Mouse (Mus musculus) spleen, postnatal 14 days (tissue): Measurements from ENCODE around the gene Dgki.

Experiments used
- DNase-seq, 2 experiments: peaks; one replicate each; pipeline ENCODE4 v3.0.0; 2021 to 2022; ENCODE audit warnings: low spot score in 2 of 2

The Dgki gene

GRCm38 (mm10) chr6:37299562-37300390 lies at the start of gene Dgki:
Gene Dgki, minus strand, starts transcription at chr6:37300184.
- DNase-seq: no peak

DNA sequence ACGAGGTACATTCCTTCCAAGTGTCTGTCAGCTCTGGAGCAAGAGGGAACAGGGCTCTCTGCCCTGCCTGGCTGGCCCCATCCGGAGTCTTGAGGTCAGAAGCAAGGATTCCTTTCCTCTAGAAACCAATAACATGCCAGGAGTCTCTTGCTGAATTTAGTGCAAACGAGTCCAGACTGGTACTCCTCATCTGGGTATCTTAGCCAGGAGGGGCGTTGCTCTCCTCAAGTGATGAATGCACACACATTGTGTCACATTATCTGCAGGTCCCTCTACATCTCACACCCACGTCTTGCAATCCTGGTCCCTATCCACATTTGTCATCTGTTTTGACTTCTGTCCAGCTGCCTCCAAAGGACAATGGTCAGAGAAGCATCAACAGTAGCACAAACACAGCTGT lies 47.6 kb upstream of the Dgki start:
- DNase-seq: no peak

DNA sequence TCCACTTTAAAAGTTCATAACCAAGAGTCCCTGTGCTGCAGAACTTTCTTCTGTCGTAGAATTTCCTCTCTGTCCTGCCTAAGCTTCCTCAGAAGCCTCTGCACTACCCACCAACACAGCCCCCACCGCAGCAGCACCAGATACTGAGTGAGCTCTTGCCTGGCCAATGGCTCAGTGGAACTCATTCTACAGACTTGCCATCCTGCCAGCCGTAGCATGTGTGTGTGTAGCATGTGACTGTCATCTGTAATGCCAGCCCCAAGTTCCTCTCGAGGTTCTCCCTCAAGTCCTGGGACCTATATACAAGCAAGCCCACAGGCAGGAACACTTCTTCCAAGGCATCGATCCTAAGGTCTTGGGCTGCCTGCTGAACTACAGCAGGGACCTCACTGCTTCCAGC lies 38.1 kb upstream of the Dgki start:
- DNase-seq: no peak

- DNase-seq: no peak
Observed at GRCm38 (mm10) chr6:37336831-37337260, 36.9 kb upstream of the Dgki start.

- no peak for DNase-seq
Observed at GRCm38 (mm10) chr6:37336381-37336780, 36.4 kb upstream of the Dgki start.

- no peak for DNase-seq
Observed at GRCm38 (mm10) chr6:37332846-37333245, 32.9 kb upstream of the Dgki start.

DNA sequence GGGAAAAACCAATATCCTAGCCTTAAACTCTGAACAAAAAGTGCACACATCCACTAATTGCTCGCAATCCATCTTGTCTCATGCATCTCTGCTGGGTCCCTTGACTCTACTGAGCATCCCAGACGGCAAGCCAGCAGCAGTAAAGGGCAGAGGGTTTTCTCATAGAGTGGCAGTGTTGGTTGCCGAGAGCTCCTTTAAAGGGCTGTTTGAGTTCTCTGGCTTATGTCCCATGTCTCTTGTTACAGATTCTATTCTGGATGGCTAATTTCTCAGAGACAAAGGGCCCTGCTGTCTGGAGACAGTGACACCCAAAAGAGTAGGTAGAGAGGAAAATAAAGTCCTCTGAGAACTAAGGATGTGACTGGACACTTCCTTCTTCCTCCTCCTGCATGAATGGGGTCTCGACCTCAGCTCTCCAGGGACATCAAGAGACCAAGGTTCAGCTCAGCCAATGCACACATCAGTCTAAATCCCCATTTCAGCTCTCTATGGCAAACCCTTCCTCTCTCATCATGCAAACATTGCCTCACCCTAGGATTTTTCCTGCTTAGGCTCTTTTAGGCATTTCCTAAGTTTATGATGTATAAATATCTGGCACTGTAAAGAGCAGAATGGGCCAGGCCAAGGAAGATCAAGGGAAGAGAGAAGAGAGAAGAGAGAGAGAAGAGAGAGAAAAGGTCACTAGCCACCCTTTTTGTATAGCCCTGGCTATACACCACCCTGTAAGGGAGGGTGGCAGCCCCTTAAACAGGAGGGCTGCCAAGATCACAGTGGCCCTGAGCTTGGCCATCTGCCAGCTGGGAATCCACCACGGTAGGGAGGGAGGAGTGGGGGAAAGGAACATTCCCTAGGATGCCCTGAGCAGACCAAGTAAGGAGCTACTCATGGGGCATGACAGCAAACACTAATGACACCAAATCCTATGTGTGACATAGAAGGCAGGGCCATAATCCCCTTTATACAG lies 30.2 kb upstream of the Dgki start:
- DNase-seq: no peak

DNA sequence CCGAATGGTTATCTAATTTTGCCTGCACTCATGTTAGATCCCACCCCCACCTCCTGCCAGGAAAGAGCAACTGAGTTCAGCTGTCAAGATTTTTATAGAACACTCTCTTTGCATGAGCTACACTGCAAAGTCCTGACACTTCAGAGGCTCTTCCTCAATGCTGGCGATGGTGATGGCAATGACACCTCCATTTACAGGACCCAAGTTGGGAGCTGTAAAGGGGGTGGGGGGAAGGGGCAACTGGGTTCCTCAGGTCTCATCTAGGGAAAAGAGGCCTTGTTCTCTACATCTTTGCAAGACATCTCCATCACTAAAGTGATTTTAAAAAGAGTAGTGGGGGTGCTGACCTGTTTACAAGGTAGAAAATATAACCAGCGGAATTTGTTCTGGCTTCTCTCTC lies 29.4 kb upstream of the Dgki start:
- no peak for DNase-seq

DNA sequence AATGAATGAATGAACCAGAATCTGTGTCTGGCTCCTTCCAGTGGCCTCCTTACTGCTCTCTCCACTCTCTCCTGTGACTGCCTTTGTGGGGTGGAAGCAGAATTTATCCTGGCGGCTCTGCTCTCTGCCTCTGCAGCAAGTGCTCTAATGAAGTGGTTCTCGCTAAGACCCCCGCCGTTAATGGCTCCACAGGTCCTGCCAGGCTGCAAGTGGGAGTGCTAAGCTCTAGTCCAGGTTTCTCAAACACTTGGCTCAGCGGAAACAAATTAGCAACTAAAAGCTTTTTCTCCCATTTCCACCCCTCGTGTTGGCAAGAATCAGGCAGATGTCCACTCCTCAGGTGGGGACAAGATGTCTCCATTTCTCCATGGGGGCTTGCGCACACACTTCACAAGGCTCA lies 28.7 kb upstream of the Dgki start:
- DNase-seq: no peak

DNA sequence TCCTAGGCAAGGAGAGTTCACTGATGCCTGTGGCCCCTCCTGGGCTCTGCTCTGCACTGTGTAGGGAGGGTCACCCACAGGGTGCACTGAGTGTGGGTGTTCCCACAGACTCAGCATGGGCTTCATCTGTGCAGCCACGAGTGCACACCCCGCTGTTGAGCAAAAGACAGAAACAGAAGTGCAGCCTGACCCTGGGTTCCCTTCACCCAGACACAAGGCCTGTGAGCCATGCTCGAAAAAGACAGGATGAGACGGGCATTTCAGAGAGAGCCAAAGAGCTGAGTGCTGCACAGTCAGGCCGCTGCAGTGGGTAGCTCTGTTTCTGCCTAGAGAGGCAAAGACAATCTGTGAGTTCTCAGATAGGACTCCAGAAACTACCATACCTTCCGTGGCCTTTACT lies 27.5 kb upstream of the Dgki start:
- DNase-seq: no peak

GRCm38 (mm10) chr6:37326603-37326955 lies 26.6 kb upstream of the Dgki start:
- DNase-seq: no peak

DNA sequence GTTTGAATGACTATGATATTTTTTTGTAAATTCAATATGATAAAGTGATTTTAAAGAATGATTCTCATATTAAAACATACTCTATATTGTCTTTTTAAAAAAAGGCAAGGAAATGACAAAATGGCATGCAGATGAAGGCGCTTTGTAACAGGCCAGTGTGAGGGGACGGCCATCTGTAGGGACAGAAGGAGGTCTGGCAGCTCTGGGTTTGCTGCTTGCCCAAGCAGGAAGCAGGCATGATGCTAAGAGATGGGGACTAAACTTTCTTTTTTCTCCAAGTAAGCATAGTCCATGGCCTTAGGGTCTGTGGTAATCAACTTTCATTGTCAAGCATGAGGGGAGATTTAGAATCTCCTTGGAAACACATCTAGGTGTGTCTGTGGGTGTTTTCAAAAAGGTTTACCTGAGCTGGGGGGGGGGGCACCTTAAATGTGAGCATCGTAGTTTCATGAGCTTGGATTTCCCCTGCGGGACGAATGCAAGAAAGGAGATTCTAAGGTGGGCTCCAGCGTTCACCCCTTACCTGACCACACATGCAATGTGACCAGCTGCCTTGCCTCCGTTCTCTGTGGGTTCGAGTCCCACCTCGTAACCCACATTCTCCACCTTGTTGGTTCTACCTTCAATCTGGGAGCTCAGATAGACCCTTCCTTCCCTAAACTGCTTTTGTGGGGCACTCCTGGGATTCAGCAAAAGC lies 26.1 kb upstream of the Dgki start:
- no peak for DNase-seq

DNA sequence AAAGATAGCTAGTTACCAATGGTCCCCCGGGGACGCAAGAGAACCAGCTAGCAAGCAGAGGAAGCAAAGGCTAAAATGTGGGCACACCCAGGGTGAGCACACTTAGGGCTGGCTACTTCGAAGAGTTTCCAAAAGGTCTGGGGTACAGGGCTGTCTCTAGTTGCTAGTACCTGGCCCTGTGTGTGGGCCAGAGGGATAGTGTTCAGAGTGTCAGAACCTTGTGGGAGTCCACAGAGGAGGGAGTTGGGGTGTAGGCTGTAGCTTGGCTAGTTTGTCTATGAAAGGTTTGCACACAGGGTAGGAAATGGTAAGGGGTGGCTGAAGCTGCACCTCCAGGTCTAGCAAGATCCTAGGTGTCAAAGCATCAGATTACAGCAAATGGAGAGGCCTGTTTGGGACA lies 25.1 kb upstream of the Dgki start:
- no peak for DNase-seq

DNA sequence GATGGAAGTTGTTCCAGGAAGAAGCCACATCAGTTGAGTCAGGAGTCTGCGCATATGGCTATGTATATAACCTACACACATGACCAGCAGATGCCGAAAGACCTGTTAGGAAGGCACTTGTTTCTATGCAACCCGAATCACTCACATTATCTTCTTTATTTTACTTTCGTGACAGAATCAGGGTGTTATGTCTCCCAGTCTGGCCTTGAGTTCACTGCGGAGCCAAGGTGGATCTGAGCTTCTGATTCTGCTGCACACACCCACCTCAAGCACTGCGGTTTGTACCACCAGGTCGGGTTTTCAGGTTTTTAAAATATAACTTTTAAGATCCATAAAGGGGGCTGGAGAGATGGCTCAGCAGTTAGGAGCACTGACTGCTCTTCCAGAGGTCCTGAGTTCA lies 22.7 kb upstream of the Dgki start:
- no peak for DNase-seq

DNA sequence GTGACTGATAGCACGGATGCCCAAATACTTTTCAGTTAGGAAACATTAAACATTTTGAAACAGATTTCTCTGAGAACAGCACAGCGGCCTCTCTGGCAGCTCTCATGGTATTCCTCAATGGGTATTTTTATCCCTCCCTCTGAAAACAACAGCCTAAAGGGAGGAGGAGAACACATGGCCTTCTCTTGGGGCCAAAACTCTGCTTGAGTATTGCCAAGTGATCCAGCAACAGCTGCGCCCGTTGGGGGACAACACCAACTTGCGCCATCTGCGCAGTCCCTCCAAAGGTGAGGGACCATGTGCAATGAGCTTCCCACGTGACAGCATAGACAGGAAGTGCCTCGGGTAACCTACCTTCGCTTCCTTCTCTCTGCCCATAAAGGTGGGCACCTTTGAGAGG lies 22.1 kb upstream of the Dgki start:
- no peak for DNase-seq

GRCm38 (mm10) chr6:37317904-37318303 lies 17.9 kb upstream of the Dgki start:
- no peak for DNase-seq

DNA sequence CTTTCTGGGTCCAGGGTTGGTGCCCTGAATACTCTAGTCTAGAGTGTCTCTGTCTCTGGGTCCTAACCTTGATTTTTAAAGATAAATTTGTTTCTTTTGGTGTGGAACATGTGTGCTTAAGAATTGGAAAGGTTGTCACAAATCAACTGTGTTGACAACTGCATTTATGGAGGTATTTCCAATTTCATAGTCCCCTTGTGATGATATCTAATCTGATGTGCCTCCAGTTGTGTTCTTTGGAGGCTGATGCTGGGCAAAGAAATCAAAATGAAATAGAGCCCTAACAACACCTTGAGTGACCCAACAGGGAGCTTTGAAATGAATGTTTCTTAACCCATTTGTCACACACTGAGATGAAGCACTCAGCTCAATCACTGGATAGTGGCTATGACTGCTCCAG lies 15.5 kb upstream of the Dgki start:
- DNase-seq: no peak

- DNase-seq: no peak
Observed at GRCm38 (mm10) chr6:37310601-37311000, 10.6 kb upstream of the Dgki start.

GRCm38 (mm10) chr6:37306616-37307015 lies 6.6 kb upstream of the Dgki start:
- no peak for DNase-seq

DNA sequence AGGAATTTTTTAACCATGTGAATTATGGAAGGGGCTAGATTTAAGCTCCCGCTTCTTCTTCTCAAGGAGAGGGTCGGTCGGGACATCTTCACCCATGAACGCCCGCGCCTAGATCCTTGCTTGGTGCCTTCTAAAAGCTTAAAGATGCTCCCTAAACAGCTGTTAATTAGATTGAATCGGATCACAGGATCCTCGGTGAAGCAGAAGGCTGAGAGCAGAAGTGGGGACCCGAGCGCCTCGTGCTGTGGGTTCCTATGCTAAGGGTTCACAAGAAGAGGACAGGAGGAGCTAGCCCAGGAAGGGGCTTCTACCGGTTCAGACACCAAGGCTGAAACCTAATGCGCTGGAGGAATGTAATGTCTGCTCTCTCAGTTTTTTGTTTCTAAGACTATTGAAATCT lies 508 bp upstream of the Dgki start:
- DNase-seq: no peak

- no peak for DNase-seq
Observed at GRCm38 (mm10) chr6:37298982-37299381, 1.0 kb downstream of the Dgki start.

DNA sequence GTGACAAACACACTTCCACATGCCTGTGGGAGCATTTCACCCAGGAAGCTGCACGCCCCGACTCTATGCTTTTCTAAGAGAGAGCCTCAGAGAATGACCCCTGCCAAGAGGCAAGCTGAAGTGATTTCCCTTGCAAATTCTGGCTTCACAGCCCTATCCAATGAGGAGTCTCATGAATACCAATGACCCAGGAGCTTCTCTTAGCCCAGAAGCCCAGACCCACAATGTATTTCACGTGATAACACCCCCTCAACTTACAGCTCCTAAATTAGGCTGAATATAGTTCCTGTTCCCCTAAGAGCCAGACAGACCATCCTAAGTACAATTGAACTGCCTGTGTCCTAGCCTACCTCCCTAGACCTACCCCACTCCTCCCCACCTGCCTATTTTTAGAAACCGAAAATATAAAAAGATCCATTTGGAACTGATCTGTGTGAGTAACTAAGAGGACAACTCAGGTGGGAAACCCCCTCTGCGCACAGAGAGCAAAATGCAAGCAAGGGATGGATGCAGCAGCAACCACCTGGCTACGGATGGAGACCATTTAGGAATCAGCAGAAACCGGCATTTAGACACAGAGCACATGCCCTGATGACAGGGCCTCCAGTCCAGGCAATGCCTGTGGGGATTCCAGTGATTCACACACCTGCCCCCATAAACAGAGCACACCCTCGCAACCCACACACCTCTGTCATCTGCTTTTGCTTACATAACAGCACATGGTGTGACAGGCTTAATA lies 2.1 kb downstream of the Dgki start:
- no peak for DNase-seq
